Mouse (Mus musculus) stomach, embryonic 16.5 days (tissue): ENCODE measurements around the gene Gmppa. TPM values are rescaled to one million over a fixed set of nuclear protein-coding genes. Genes with fewer than 3 reads are reported as not detected.

Experiments used
- ATAC-seq: fragments of 200-750 bp; cut with Nextera tagmentation; 2 replicates; pipeline ENCODE4 v1.8.0; 2017; ENCODE audit warnings: moderate number of reproducible peaks, moderate TSS enrichment; ENCODE audit not compliant: insufficient read depth, low FRiP score
- H3K27ac ChIP-seq: fragments of 300-500 bp; sonication (generic); 2 replicates; pipeline ENCODE4 v1.5.1; 2014; ENCODE audit warnings: low read length
- H3K27me3 ChIP-seq: fragments of 300-500 bp; sonication (generic); 2 replicates; pipeline ENCODE4 v1.6.1; 2014; ENCODE audit warnings: low read length, control low read depth, mixed read lengths; ENCODE audit not compliant: control insufficient read depth, insufficient read depth
- H3K36me3 ChIP-seq: fragments of 300-500 bp; sonication (generic); 2 replicates; pipeline ENCODE4 v1.6.1; 2014; ENCODE audit warnings: low read length; ENCODE audit not compliant: control insufficient read depth, insufficient read depth
- H3K4me1 ChIP-seq: fragments of 300-500 bp; sonication (generic); 2 replicates; pipeline ENCODE4 v1.6.1; 2014; ENCODE audit warnings: low read length, control low read depth, mixed read lengths; ENCODE audit not compliant: control insufficient read depth, insufficient read depth
- H3K4me2 ChIP-seq: fragments of 300-500 bp; sonication (generic); 2 replicates; pipeline ENCODE4 v1.6.1; 2014; ENCODE audit warnings: low read depth, low read length, mixed read lengths
- H3K4me3 ChIP-seq: fragments of 300-500 bp; sonication (generic); replicated peaks from 2 replicates; pipeline ENCODE4 v1.5.1; 2014; ENCODE audit warnings: mild to moderate bottlenecking, low read length
- H3K9ac ChIP-seq: fragments of 300-500 bp; sonication (generic); 2 replicates; pipeline ENCODE4 v1.6.1; 2014; ENCODE audit warnings: low read length
- H3K9me3 ChIP-seq: fragments of 300-500 bp; sonication (generic); replicated peaks from 2 replicates; pipeline ENCODE4 v1.6.1; 2016; ENCODE audit warnings: low read length, control low read depth; ENCODE audit not compliant: control insufficient read depth
- WGBS: fragments of 180-500 bp; shearing (Covaris S2); extraction: QIAGEN DNeasy Blood & Tissue Kit; methylation state at CpG from one replicate; pipeline ENCODE4 v1.1.7; 2014; 5-methylcytosine and 5-hydroxymethylcytosine counted together
- polyA plus RNA-seq: library from polyadenylated mRNA; unstranded; fragments of >200 nt; fragmentation: Nextera tagmentation; extraction: Ambion mirVana; gene quantifications from 2 replicates; pipeline ENCODE4 v1.2.1, GENCODE M21; 2015

The Gmppa gene
- polyA plus RNA-seq, 1 experiment from 2014 or later: 104 TPM

- H3K36me3 ChIP-seq: peaks cover 9% of the 10 kb centered on the region; the same call in 1 of the 2 replicates
- peak overlapping the region; percentile 67 for H3K4me2 ChIP-seq
- no peak overlapping the region for H3K27ac ChIP-seq
- peak overlapping the region; percentile 51 for H3K4me3 ChIP-seq
- H3K4me1 ChIP-seq: peaks cover 6% of the 10 kb centered on the region; the same call in 1 of the 2 replicates
- peaks cover 35% of the 10 kb centered on the region for H3K27me3 ChIP-seq
- peak overlapping the region; percentile 54; the same call in 1 of the 2 replicates for H3K9ac ChIP-seq
- no peaks in the 10 kb centered on the region for H3K9me3 ChIP-seq
- 3% methylated on average over 13 of the region's 13 CpGs for WGBS
- ATAC-seq: peak; percentile 23; the same call in 1 of the 2 replicates
Measured at GRCm38 (mm10) chr1:75487040-75487404, 51.3 kb downstream of the Gmppa start.

GRCm38 (mm10) chr1:75487405-75488161 is 51.9 kb downstream of the Gmppa start:
- H3K36me3 ChIP-seq: peaks cover 9% of the 10 kb centered on the region; the same call in 1 of the 2 replicates
- peak overlapping the region; percentile 54; the same call in 1 of the 2 replicates for H3K9ac ChIP-seq
- H3K4me3 ChIP-seq: peak overlapping the region; percentile 51
- H3K27me3 ChIP-seq: peaks cover 30% of the 10 kb centered on the region
- H3K4me2 ChIP-seq: peak overlapping the region; percentile 67
- H3K27ac ChIP-seq: no peak overlapping the region
- peak; percentile 67 for ATAC-seq
- H3K9me3 ChIP-seq: no peaks in the 10 kb centered on the region
- under 1% methylated on average over 60 of the region's 62 CpGs for WGBS
- H3K4me1 ChIP-seq: peaks cover 6% of the 10 kb centered on the region; the same call in 1 of the 2 replicates

- no peak overlapping the region for H3K4me3 ChIP-seq
- no peak overlapping the region for H3K27ac ChIP-seq
- H3K4me1 ChIP-seq: peaks cover 6% of the 10 kb centered on the region; the same call in 1 of the 2 replicates
- no peak overlapping the region for H3K9ac ChIP-seq
- H3K36me3 ChIP-seq: peaks cover 11% of the 10 kb centered on the region; the same call in 1 of the 2 replicates
- H3K9me3 ChIP-seq: no peaks in the 10 kb centered on the region
- no peak for ATAC-seq
- H3K27me3 ChIP-seq: peaks cover 8% of the 10 kb centered on the region
- 83% methylated on average over 34 of the region's 34 CpGs for WGBS
- H3K4me2 ChIP-seq: no peak overlapping the region
Measured at GRCm38 (mm10) chr1:75490785-75491551, 55.2 kb downstream of the Gmppa start.

- no peaks in the 10 kb centered on the region for H3K9me3 ChIP-seq
- 63% methylated on average over 24 of the region's 24 CpGs for WGBS
- no peak overlapping the region for H3K4me3 ChIP-seq
- H3K27ac ChIP-seq: no peak overlapping the region
- H3K27me3 ChIP-seq: no peaks in the 10 kb centered on the region
- H3K4me2 ChIP-seq: no peak overlapping the region
- no peak for ATAC-seq
- no peak overlapping the region for H3K9ac ChIP-seq
- peaks cover 16% of the 10 kb centered on the region for H3K36me3 ChIP-seq
- H3K4me1 ChIP-seq: no peaks in the 10 kb centered on the region; the same call in 1 of the 2 replicates
Measured at GRCm38 (mm10) chr1:75492579-75493170, 56.9 kb downstream of the Gmppa start.

Other genes starting within 250 kb of the Gmppa start
- gene Ankzf1, start 243.8 kb upstream of the Gmppa start, polyA plus RNA-seq: 26.3 and 26.5 TPM in 2 replicates
- 28.4 TPM in 2 replicates for gene Atg9a, start 243.7 kb upstream of the Gmppa start, polyA plus RNA-seq
- gene Glb1l, start 225.1 kb upstream of the Gmppa start, polyA plus RNA-seq: 18.2 and 20.1 TPM in 2 replicates
- gene Stk16, start 225.1 kb upstream of the Gmppa start, polyA plus RNA-seq: 109 and 115 TPM in 2 replicates
- gene Tuba4a, start 216.1 kb upstream of the Gmppa start, polyA plus RNA-seq: 184 and 218 TPM in 2 replicates
- gene A630095N17Rik, start 203.8 kb upstream of the Gmppa start, polyA plus RNA-seq: not detected in 2 replicates
- gene Dnajb2, start 199.5 kb upstream of the Gmppa start, polyA plus RNA-seq: 31.3 and 32.3 TPM in 2 replicates
- 2.0 and 2.6 TPM in 2 replicates for gene Ptprn, start 171.4 kb upstream of the Gmppa start, polyA plus RNA-seq
- gene Resp18, start 157.5 kb upstream of the Gmppa start, polyA plus RNA-seq: 6.0 and 6.6 TPM in 2 replicates
- gene Dnpep, start 117.9 kb upstream of the Gmppa start, polyA plus RNA-seq: 125 and 139 TPM in 2 replicates
- 166 and 194 TPM in 2 replicates for gene Des, start 75.6 kb upstream of the Gmppa start, polyA plus RNA-seq
- gene Speg, start 60.6 kb upstream of the Gmppa start, polyA plus RNA-seq: 41.1 and 41.2 TPM in 2 replicates
- 1.3 and 1.4 TPM in 2 replicates for gene Asic4, start 14.5 kb downstream of the Gmppa start, polyA plus RNA-seq
- gene Chpf, start 43.4 kb downstream of the Gmppa start, polyA plus RNA-seq: 28.0 and 28.1 TPM in 2 replicates
- gene Tmem198, start 43.6 kb downstream of the Gmppa start, polyA plus RNA-seq: 1.6 and 2.1 TPM in 2 replicates
- 34.1 and 44.4 TPM in 2 replicates for gene Obsl1, start 70.5 kb downstream of the Gmppa start, polyA plus RNA-seq
- gene Inha, start 71.1 kb downstream of the Gmppa start, polyA plus RNA-seq: 7.4 and 8.3 TPM in 2 replicates
- gene Stk11ip, start 85.6 kb downstream of the Gmppa start, polyA plus RNA-seq: 18.6 and 19.8 TPM in 2 replicates
- gene Slc4a3, start 110.3 kb downstream of the Gmppa start, polyA plus RNA-seq: 14.1 and 15.4 TPM in 2 replicates